Mouse (Mus musculus) limb, embryonic 12.5 days (tissue): ENCODE measurements around the gene Myo15b. TPM values are rescaled to one million over a fixed set of nuclear protein-coding genes. Genes with fewer than 3 reads are reported as not detected.

ENCODE experiments used
- polyA plus RNA-seq: library from polyadenylated mRNA; unstranded; fragments of >200 nt; fragmentation: Nextera tagmentation; extraction: Ambion mirVana; gene quantifications from 2 replicates; pipeline ENCODE4 v1.2.1, GENCODE M21; 2016

Gene Myo15b
- polyA plus RNA-seq, 1 experiment from 2014 or later, result not detected

Other genes with a start within 250 kb of the Myo15b start
- 18.2 and 18.6 TPM in 2 replicates for gene Mif4gd, start 245.4 kb upstream of the Myo15b start, polyA plus RNA-seq
- gene Slc25a19, start 230.1 kb upstream of the Myo15b start, polyA plus RNA-seq, result 24.1 and 34.0 TPM in 2 replicates
- 109 and 114 TPM in 2 replicates for gene Grb2, start 149.8 kb upstream of the Myo15b start, polyA plus RNA-seq
- 26.5 and 31.9 TPM in 2 replicates for gene Tmem94, start 93.0 kb upstream of the Myo15b start, polyA plus RNA-seq
- gene Caskin2, start 44.8 kb upstream of the Myo15b start, polyA plus RNA-seq, result 14.9 and 16.2 TPM in 2 replicates
- 33.2 and 36.1 TPM in 2 replicates for gene Tsen54, start 43.7 kb upstream of the Myo15b start, polyA plus RNA-seq
- gene Llgl2, start 34.4 kb upstream of the Myo15b start, polyA plus RNA-seq, result 5.2 and 6.3 TPM in 2 replicates
- 3.1 and 4.2 TPM in 2 replicates for gene Smim5, start 41.6 kb downstream of the Myo15b start, polyA plus RNA-seq
- gene Smim6, start 53.6 kb downstream of the Myo15b start, polyA plus RNA-seq, result 1.4 and 2.1 TPM in 2 replicates
- 52.5 and 56.9 TPM in 2 replicates for gene Sap30bp, start 74.9 kb downstream of the Myo15b start, polyA plus RNA-seq
- 24.7 and 30.6 TPM in 2 replicates for gene Recql5, start 75.1 kb downstream of the Myo15b start, polyA plus RNA-seq
- 3.1 and 3.9 TPM in 2 replicates for gene Itgb4, start 116.3 kb downstream of the Myo15b start, polyA plus RNA-seq
- 181 and 182 TPM in 2 replicates for gene Galk1, start 154.3 kb downstream of the Myo15b start, polyA plus RNA-seq
- 2,405 and 2,474 TPM in 2 replicates for gene H3f3b, start 169.6 kb downstream of the Myo15b start, polyA plus RNA-seq
- gene Unk, start 171.9 kb downstream of the Myo15b start, polyA plus RNA-seq, result 50.0 and 51.8 TPM in 2 replicates
- gene Unc13d, start 219.6 kb downstream of the Myo15b start, polyA plus RNA-seq, result 1.4 and 1.7 TPM in 2 replicates
- gene Wbp2, start 228.6 kb downstream of the Myo15b start, polyA plus RNA-seq, result 33.2 and 36.6 TPM in 2 replicates